Mouse (Mus musculus) neural tube, embryonic 15.5 days (tissue): ENCODE measurements around the gene Atad1. TPM values are rescaled to one million over a fixed set of nuclear protein-coding genes. Genes with fewer than 3 reads are reported as not detected.
A peak's percentile ranks its signal among the peaks of the same experiment; 100 is the strongest.
"Not testable (repeated sequence)": the region's sequence is repeated elsewhere in the genome, so short reads cannot be mapped to it uniquely, and the experiment has no call there.

Experiments used
- ATAC-seq: fragments of 200-750 bp; cut with Nextera tagmentation; 2 replicates; pipeline ENCODE4 v1.8.0; 2017; ENCODE audit warnings: mild to moderate bottlenecking, moderate TSS enrichment, moderate library complexity; ENCODE audit not compliant: low FRiP score
- H3K27ac ChIP-seq: fragments of 300-500 bp; sonication (generic); replicated peaks from 2 replicates; pipeline ENCODE4 v1.5.1; 2015; ENCODE audit warnings: mild to moderate bottlenecking, inconsistent platforms
- H3K27me3 ChIP-seq: fragments of 300-500 bp; sonication (generic); replicated peaks from 2 replicates; pipeline ENCODE4 v1.6.1; 2015; ENCODE audit warnings: inconsistent platforms
- H3K36me3 ChIP-seq: fragments of 300-500 bp; sonication (generic); 2 replicates; pipeline ENCODE4 v1.6.1; 2015; ENCODE audit warnings: inconsistent platforms
- H3K4me1 ChIP-seq: fragments of 300-500 bp; sonication (generic); 2 replicates; pipeline ENCODE4 v1.6.1; 2015; ENCODE audit warnings: inconsistent platforms
- H3K4me2 ChIP-seq: fragments of 300-500 bp; sonication (generic); 2 replicates; pipeline ENCODE4 v1.6.1; 2015; ENCODE audit warnings: inconsistent platforms, mild to moderate bottlenecking, moderate library complexity
- H3K4me3 ChIP-seq: fragments of 300-500 bp; sonication (generic); replicated peaks from 2 replicates; pipeline ENCODE4 v1.5.1; 2015; ENCODE audit warnings: mild to moderate bottlenecking, inconsistent platforms
- H3K9ac ChIP-seq: fragments of 300-500 bp; sonication (generic); replicated peaks from 2 replicates; pipeline ENCODE4 v1.6.1; 2015; ENCODE audit warnings: mild to moderate bottlenecking, inconsistent platforms
- H3K9me3 ChIP-seq: fragments of 300-500 bp; sonication (generic); replicated peaks from 2 replicates; pipeline ENCODE4 v1.6.1; 2016; ENCODE audit warnings: inconsistent platforms
- WGBS: fragments of 180-500 bp; shearing (Covaris S2); methylation state at CpG from one replicate; pipeline ENCODE4 v1.1.7; 2015; ENCODE audit warnings: mixed read lengths; 5-methylcytosine and 5-hydroxymethylcytosine counted together
- polyA plus RNA-seq: library from polyadenylated mRNA; unstranded; fragments of >200 nt; fragmentation: Nextera tagmentation; extraction: Ambion mirVana; gene quantifications from 2 replicates; pipeline ENCODE4 v1.2.1, GENCODE M21; 2015

Gene Atad1
- polyA plus RNA-seq = 105 and 109 TPM in 2 replicates

DNA sequence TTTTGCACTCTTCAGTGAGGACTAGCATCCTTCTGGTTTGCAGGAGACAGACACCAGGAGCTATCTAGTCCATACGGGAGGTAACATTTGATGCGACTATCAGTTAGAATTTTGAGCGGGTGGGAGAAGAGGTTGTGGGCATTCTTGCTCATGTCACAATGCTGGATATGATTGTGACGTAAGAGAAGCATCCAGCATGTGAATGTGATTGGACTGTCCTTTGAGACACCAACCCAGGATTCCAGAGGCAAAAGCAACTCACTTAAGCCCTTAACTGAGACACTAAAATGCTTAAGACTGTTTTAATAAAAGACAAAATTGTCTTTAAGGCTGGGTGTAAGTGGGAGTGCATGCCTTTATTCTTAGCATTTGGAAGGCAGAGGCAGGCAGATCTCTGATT, at the start of gene Atad1:
Gene Atad1 (minus strand): TSS at position 101 of the 400 bp plus-strand sequence.
- Histone ChIP-seq H3K36me3 (no peaks in the 10 kb centered on the region), H3K27ac (no peak within 1 kb of the TSS), H3K4me1 (no peaks in the 10 kb centered on the region), H3K4me3 (no peak within 1 kb of the TSS), H3K4me2 (no peak within 1 kb of the TSS), H3K9me3 (no peaks in the 10 kb centered on the region), H3K9ac (no peak within 1 kb of the TSS), H3K27me3 (no peaks in the 10 kb centered on the region)
- 98% methylated on average over 4 of the region's 4 CpGs for WGBS
- ATAC-seq = no peak

- H3K4me3 ChIP-seq, ATAC-seq, H3K36me3 ChIP-seq, H3K27ac ChIP-seq, H3K4me2 ChIP-seq, H3K27me3 ChIP-seq, H3K9me3 ChIP-seq, H3K9ac ChIP-seq: not testable (repeated sequence)
- WGBS = 97% methylated on average over 3 of the region's 3 CpGs
- peaks cover 30% of the 10 kb centered on the region for H3K4me1 ChIP-seq
These were observed 48.4 kb upstream of the Atad1 start for GRCm38 (mm10) chr19:32788016-32788415.

GRCm38 (mm10) chr19:32787388-32787787, 47.8 kb upstream of the Atad1 start:
- H3K9me3 ChIP-seq, H3K4me2 ChIP-seq, H3K4me3 ChIP-seq, H3K36me3 ChIP-seq, ATAC-seq, H3K27ac ChIP-seq, H3K27me3 ChIP-seq, H3K9ac ChIP-seq: not testable (repeated sequence)
- H3K4me1 ChIP-seq = peaks cover 27% of the 10 kb centered on the region
- WGBS = 59% methylated on average over 4 of the region's 4 CpGs

GRCm38 (mm10) chr19:32781305-32782071, 41.9 kb upstream of the Atad1 start:
- 95% methylated on average over 5 of the region's 5 CpGs for WGBS
- Histone ChIP-seq H3K27me3 (no peaks in the 10 kb centered on the region), H3K9me3 (no peaks in the 10 kb centered on the region), H3K4me2 (no peak overlapping the region), H3K27ac (no peak overlapping the region), H3K36me3 (no peaks in the 10 kb centered on the region), H3K4me3 (no peak overlapping the region), H3K9ac (no peak overlapping the region), H3K4me1 (peaks cover 8% of the 10 kb centered on the region)
- no peak for ATAC-seq

DNA sequence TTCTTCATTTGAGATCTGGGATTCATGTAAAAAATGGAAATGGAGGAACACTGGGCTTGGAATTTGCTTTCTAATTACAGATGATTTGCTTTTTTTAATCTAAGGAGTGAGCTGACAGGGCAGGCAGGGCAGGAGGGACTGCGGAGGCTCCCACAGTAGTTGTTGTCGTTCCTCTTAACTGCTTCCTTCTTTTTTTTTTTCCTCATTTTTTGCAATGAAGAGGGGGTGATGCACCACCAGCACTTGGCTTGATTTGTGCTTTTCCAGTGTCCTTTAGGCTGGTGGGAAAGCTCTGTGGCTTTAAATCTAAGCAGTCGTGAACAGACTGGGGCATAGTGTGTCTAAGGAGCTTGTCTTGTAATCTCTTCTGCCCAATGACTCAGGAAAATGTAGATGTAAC, 39.5 kb upstream of the Atad1 start:
- Histone ChIP-seq H3K4me2 (no peak overlapping the region), H3K27ac (no peak overlapping the region), H3K36me3 (no peaks in the 10 kb centered on the region), H3K9ac (no peak overlapping the region), H3K27me3 (no peaks in the 10 kb centered on the region), H3K9me3 (no peaks in the 10 kb centered on the region), H3K4me1 (peaks cover 8% of the 10 kb centered on the region), H3K4me3 (no peak overlapping the region)
- ATAC-seq = no peak
- WGBS = 53% methylated on average over 3 of the region's 3 CpGs

DNA sequence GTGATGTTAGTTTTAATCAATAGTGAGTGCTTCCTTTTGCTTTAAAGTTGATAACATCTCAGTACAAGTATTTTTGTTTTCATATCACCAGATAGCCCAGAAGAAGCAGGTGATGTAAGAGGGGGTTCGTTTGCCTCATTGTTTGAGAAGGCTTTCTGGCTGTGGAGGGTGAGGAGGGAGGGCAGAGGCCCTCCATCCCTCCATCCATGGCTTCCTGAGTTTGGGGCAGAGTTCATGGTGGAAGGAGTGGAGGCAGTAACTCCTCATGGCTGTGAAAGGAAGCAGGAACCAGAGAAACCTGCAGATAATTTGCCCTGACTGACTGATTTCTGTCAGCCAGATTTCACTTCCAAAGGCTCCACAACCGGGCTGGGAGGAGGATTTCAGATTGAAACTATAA, 38.8 kb upstream of the Atad1 start:
- ATAC-seq = no peak
- H3K9ac ChIP-seq = no peak overlapping the region
- no peaks in the 10 kb centered on the region for H3K36me3 ChIP-seq
- H3K4me1 ChIP-seq = peaks cover 8% of the 10 kb centered on the region
- 49% methylated on average over 2 of the region's 2 CpGs for WGBS
- no peak overlapping the region for H3K4me2 ChIP-seq
- no peak overlapping the region for H3K27ac ChIP-seq
- no peaks in the 10 kb centered on the region for H3K9me3 ChIP-seq
- H3K4me3 ChIP-seq = no peak overlapping the region
- H3K27me3 ChIP-seq = no peaks in the 10 kb centered on the region

GRCm38 (mm10) chr19:32762493-32762892, 22.9 kb upstream of the Atad1 start:
- 0 out of 2 replicates have a peak overlapping the region, but pooled peaks have one; percentile 23 for H3K4me2 ChIP-seq
- no peak for ATAC-seq
- H3K9ac ChIP-seq = no peak overlapping the region
- no peaks in the 10 kb centered on the region for H3K9me3 ChIP-seq
- no peaks in the 10 kb centered on the region for H3K27me3 ChIP-seq
- peaks cover 36% of the 10 kb centered on the region for H3K4me1 ChIP-seq
- no peak overlapping the region for H3K4me3 ChIP-seq
- WGBS = 79% methylated on average over 4 of the region's 4 CpGs
- H3K27ac ChIP-seq = no peak overlapping the region
- 0 out of 2 replicates have a peak, but pooled peaks cover 2% of the 10 kb centered on the region for H3K36me3 ChIP-seq

GRCm38 (mm10) chr19:32761162-32761561, 21.6 kb upstream of the Atad1 start:
- Histone ChIP-seq H3K4me2 (peak overlapping the region; percentile 91), H3K9ac (no peak overlapping the region), H3K27ac (no peak overlapping the region), H3K4me1 (peaks cover 32% of the 10 kb centered on the region), H3K4me3 (peak overlapping the region; percentile 34), H3K36me3 (0 out of 2 replicates have a peak, but pooled peaks cover 2% of the 10 kb centered on the region), H3K9me3 (no peaks in the 10 kb centered on the region), H3K27me3 (no peaks in the 10 kb centered on the region)
- ATAC-seq = no peak
- 59% methylated on average over 4 of the region's 4 CpGs for WGBS

- Histone ChIP-seq H3K9ac (peak overlapping the region; percentile 11; the same call in 1 of the 2 replicates), H3K9me3 (no peaks in the 10 kb centered on the region)
- no peak for ATAC-seq
These were observed 20.9 kb upstream of the Atad1 start for GRCm38 (mm10) chr19:32760499-32760898.

DNA sequence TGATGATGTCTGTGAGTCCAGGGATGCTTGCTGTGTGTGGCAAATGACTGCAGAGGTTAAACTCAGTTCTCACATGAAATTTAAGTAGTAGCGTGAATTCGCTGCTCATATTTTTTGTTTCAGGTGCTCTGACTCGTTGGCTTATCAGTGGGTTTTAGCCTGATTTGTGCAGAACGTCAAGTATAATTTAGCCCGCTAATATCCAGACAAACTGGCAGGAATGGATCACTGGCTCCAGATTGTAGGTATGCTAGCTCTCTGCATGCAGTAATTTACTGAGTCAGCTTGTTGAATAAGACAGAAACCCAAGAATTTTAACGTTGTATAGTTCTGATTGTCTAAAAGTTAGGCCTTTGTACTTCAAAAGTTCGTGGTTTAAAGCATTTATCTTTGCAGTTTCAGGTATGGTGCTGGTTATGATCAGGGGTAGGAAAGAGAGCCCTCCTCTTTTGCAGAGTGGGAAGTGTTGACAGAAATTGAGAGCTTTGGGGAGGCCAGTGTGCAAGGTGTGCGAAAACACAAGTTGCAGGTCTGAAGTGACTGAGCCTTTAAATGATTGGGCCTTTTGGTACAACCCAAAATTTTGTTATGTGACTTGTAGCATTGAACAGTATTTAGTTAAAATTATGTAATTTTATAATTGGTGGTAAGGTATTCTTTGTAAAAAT, 19.9 kb upstream of the Atad1 start:
- no peak overlapping the region for H3K27ac ChIP-seq
- H3K9ac ChIP-seq = peak overlapping the region; percentile 99
- peak overlapping the region; percentile 97 for H3K4me3 ChIP-seq
- no peak for ATAC-seq
- no peaks in the 10 kb centered on the region for H3K36me3 ChIP-seq
- no peaks in the 10 kb centered on the region for H3K9me3 ChIP-seq
- WGBS = under 1% methylated on average over 8 of the region's 8 CpGs
- peaks cover 39% of the 10 kb centered on the region for H3K4me1 ChIP-seq
- H3K27me3 ChIP-seq = no peaks in the 10 kb centered on the region
- peak overlapping the region; percentile 91 for H3K4me2 ChIP-seq

More at GRCm38 (mm10) chr19:32760499-32760898, 20.9 kb upstream of the Atad1 start:
- H3K4me2 ChIP-seq = peak overlapping the region; percentile 91
- H3K4me1 ChIP-seq = peaks cover 31% of the 10 kb centered on the region
- no peaks in the 10 kb centered on the region for H3K27me3 ChIP-seq
- H3K4me3 ChIP-seq = peak overlapping the region; percentile 34
- 23% methylated on average over 6 of the region's 6 CpGs for WGBS
- no peaks in the 10 kb centered on the region for H3K36me3 ChIP-seq
- H3K27ac ChIP-seq = no peak overlapping the region

DNA sequence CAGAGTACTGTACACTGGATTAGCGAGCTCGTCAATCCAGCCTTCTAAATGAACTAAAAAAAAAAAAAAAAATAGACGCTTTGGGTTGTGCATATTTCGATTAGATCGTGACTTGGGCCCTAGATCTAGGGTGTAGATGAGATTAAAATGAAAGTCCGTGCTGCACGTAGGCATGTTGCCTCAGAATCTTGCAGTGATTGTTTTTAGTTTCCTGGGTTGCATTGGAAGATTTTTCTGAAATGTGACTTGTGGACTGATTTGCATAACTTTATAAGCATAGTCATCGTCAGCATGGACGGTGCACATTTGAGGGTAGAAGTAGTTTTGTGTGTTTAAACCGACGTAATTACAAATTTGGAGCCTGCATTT, 19.2 kb upstream of the Atad1 start:
- peak overlapping the region; percentile 97 for H3K4me3 ChIP-seq
- H3K9ac ChIP-seq = peak overlapping the region; percentile 99
- H3K4me2 ChIP-seq = peak overlapping the region; percentile 91
- ATAC-seq = no peak
- peak overlapping the region; percentile 99 for H3K27ac ChIP-seq
- H3K36me3 ChIP-seq = no peaks in the 10 kb centered on the region
- H3K9me3 ChIP-seq = no peaks in the 10 kb centered on the region
- H3K27me3 ChIP-seq = no peaks in the 10 kb centered on the region
- under 1% methylated on average over 11 of the region's 11 CpGs for WGBS
- peaks cover 36% of the 10 kb centered on the region for H3K4me1 ChIP-seq
